Mouse (Mus musculus) midbrain, embryonic 12.5 days (tissue): ENCODE results near the gene Mllt11. TPM values are rescaled to one million over a fixed set of nuclear protein-coding genes. Genes with fewer than 3 reads are reported as not detected.
A peak's percentile ranks its signal among the peaks of the same experiment; 100 is the strongest.

Experiments
- ATAC-seq: fragments of 200-750 bp; cut with Nextera tagmentation; 2 replicates; pipeline ENCODE4 v1.8.0; 2017; ENCODE audit warnings: low read depth, moderate TSS enrichment, moderate library complexity; ENCODE audit not compliant: low FRiP score
- H3K27ac ChIP-seq: fragments of 300-500 bp; sonication (generic); replicated peaks from 2 replicates; pipeline ENCODE4 v1.5.1; 2016; ENCODE audit warnings: mild to moderate bottlenecking
- H3K27me3 ChIP-seq: fragments of 300-500 bp; sonication (generic); 2 replicates; pipeline ENCODE4 v1.6.1; 2016; ENCODE audit warnings: mild to moderate bottlenecking
- H3K36me3 ChIP-seq: fragments of 300-500 bp; sonication (generic); 2 replicates; pipeline ENCODE4 v1.6.1; 2016
- H3K4me1 ChIP-seq: fragments of 300-500 bp; sonication (generic); 2 replicates; pipeline ENCODE4 v1.6.1; 2016
- H3K4me2 ChIP-seq: fragments of 300-500 bp; sonication (generic); replicated peaks from 2 replicates; pipeline ENCODE4 v1.6.1; 2016; ENCODE audit warnings: mild to moderate bottlenecking, moderate library complexity
- H3K4me3 ChIP-seq: fragments of 300-500 bp; sonication (generic); 2 replicates; pipeline ENCODE4 v1.5.1; 2016; ENCODE audit warnings: mild to moderate bottlenecking
- H3K9ac ChIP-seq: fragments of 300-500 bp; sonication (generic); replicated peaks from 2 replicates; pipeline ENCODE4 v1.6.1; 2016; ENCODE audit warnings: mild to moderate bottlenecking, moderate library complexity
- H3K9me3 ChIP-seq: fragments of 300-500 bp; sonication (generic); 2 replicates; pipeline ENCODE4 v1.6.1; 2016; ENCODE audit warnings: mild to moderate bottlenecking
- WGBS: fragments of 180-500 bp; shearing (Covaris S2); methylation state at CpG from one replicate; pipeline ENCODE4 v1.1.7; 2016; 5-methylcytosine and 5-hydroxymethylcytosine counted together
- polyA plus RNA-seq: library from polyadenylated mRNA; unstranded; fragments of >200 nt; fragmentation: Nextera tagmentation; extraction: Ambion mirVana; gene quantifications from 2 replicates; pipeline ENCODE4 v1.2.1, GENCODE M21; 2016

Mllt11 gene
- polyA plus RNA-seq, 1 experiment from 2014 or later, result 101 TPM

DNA sequence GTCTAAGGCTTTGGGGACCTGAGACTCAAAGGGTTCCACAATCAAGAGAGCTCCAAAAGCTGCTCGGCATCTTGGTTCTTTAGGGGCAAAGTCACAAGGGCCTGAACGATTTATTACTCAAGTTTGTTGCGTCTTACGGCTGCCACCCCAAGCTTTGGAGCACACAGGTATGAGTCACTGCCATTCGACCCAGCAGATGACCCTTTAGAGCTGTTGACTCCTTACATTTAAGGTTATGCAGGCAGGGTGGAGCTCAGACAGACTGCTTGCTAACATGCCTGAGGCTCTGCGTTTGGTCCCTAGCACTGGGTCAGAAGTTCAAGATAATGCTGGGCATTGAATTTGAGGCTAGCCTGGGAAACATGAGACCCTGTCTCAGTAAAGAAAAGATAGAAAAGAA is 54.4 kb downstream of the Mllt11 start:
- no peaks in the 10 kb centered on the region for H3K9me3 ChIP-seq
- ATAC-seq, result no peak
- peaks cover 16% of the 10 kb centered on the region for H3K4me1 ChIP-seq
- WGBS, result 84% methylated on average over 6 of the region's 6 CpGs
- no peak overlapping the region for H3K9ac ChIP-seq
- H3K36me3 ChIP-seq, result peaks cover 12% of the 10 kb centered on the region
- peaks cover 18% of the 10 kb centered on the region for H3K27me3 ChIP-seq
- H3K4me3 ChIP-seq, result no peak overlapping the region
- no peak overlapping the region for H3K4me2 ChIP-seq
- no peak overlapping the region for H3K27ac ChIP-seq

DNA sequence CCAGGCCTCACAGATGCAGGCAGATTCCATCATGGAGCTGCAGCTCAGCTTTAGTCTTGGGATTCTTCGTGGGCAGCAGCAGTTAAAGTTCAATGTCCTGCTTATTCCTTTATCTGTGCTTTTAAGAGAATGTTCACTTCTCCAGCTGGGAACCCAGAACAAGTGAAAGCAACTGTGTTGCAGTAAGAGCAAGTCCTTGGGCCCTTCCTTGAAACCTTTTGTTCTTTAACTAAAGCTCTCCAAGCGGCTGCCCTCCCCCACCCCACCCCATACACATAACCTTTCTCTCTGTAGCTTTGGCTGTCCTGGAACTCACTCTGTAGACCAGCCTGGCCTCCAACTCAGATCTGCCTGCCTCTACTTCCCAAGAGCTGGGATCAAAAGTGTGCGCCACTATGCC is 55.5 kb downstream of the Mllt11 start:
- no peak for ATAC-seq
- H3K27ac ChIP-seq, result no peak overlapping the region
- no peak overlapping the region for H3K4me3 ChIP-seq
- 43% methylated on average over 3 of the region's 3 CpGs for WGBS
- H3K36me3 ChIP-seq, result peaks cover 23% of the 10 kb centered on the region
- peaks cover 20% of the 10 kb centered on the region for H3K4me1 ChIP-seq
- no peak overlapping the region for H3K9ac ChIP-seq
- no peaks in the 10 kb centered on the region for H3K9me3 ChIP-seq
- H3K27me3 ChIP-seq, result peaks cover 29% of the 10 kb centered on the region
- H3K4me2 ChIP-seq, result no peak overlapping the region

GRCm38 (mm10) chr3:95174011-95174592 is 57.9 kb downstream of the Mllt11 start:
- WGBS, result 2% methylated on average over 16 of the region's 16 CpGs
- H3K27me3 ChIP-seq, result peaks cover 53% of the 10 kb centered on the region
- no peak overlapping the region for H3K9ac ChIP-seq
- no peak overlapping the region for H3K27ac ChIP-seq
- H3K4me2 ChIP-seq, result peak overlapping the region; percentile 45
- peaks cover 47% of the 10 kb centered on the region for H3K36me3 ChIP-seq
- peak; percentile 53; the same call in 1 of the 2 replicates for ATAC-seq
- peaks cover 20% of the 10 kb centered on the region for H3K4me1 ChIP-seq
- H3K9me3 ChIP-seq, result no peaks in the 10 kb centered on the region
- peak overlapping the region; percentile 23; the same call in 1 of the 2 replicates for H3K4me3 ChIP-seq

- Histone ChIP-seq H3K27ac (no peak overlapping the region), H3K27me3 (peaks cover 60% of the 10 kb centered on the region), H3K4me3 (peak overlapping the region; percentile 23), H3K9ac (peak overlapping the region; percentile 46), H3K36me3 (peaks cover 54% of the 10 kb centered on the region), H3K4me1 (peaks cover 20% of the 10 kb centered on the region), H3K4me2 (peak overlapping the region; percentile 45), H3K9me3 (no peaks in the 10 kb centered on the region)
- 6% methylated on average over 58 of the region's 58 CpGs for WGBS
- ATAC-seq, result peak; percentile 48; the same call in 1 of the 2 replicates
Observed at GRCm38 (mm10) chr3:95173256-95173949, 58.6 kb downstream of the Mllt11 start.

DNA sequence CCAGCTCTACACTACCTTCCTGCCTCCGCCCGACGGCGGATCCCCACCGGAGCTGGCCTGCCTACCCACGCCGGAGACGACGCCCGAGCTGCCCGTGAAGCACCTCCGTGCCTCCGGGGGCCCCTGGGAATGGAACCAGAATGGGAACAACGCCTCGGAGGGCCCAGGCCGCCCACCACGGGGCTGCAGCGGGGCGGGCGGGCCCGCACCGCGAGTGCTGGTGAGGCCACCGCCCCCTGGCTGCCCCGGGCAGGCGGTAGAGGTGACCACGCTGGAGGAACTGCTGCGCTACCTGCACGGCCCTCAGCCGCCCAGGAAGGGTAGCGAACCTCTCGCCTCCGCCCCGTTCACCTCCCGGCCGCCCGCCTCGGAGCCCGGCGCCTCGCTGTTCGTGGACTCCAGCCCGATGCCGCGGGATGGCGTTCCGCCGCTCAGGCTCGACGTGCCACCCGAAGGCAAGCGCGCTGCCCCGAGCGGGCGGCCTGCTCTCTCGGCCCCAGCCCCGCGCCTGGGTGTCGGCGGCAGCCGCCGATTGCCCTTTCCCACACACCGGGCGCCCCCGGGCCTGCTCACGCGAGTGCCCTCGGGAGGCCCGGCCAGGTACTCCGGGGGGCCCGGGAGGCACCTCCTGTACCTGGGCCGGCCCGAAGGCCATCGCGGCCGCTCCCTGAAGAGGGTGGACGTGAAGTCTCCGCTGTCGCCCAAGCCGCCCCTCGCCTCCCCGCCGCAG is 59.3 kb downstream of the Mllt11 start:
- no peaks in the 10 kb centered on the region for H3K9me3 ChIP-seq
- H3K27ac ChIP-seq, result no peak overlapping the region
- H3K9ac ChIP-seq, result peak overlapping the region; percentile 46; the same call in 1 of the 2 replicates
- peak overlapping the region; percentile 45 for H3K4me2 ChIP-seq
- H3K4me1 ChIP-seq, result peaks cover 20% of the 10 kb centered on the region
- peak overlapping the region; percentile 23 for H3K4me3 ChIP-seq
- ATAC-seq, result peak; percentile 39; the same call in 1 of the 2 replicates
- peaks cover 62% of the 10 kb centered on the region for H3K27me3 ChIP-seq
- peaks cover 61% of the 10 kb centered on the region for H3K36me3 ChIP-seq
- 13% methylated on average over 75 of the region's 84 CpGs for WGBS

DNA sequence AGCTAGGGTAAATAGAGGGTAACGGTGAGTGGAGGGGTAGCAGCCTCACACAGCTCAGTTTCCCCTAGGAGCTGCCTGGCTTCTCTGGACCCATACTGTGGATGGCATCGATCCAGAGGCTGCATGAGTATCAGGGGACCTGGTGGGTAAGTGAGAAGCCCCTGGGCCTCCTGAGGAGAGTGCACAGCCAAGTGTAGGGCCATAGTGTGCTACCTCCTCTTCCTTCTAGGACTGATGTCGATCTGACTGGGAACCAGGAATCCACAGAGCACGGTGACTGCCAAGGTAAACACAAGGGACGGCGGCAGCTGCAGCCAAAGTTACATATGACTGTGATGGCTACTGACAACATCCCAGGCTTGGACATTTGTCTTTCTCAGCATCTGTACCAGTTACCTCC is 60.9 kb downstream of the Mllt11 start:
- WGBS, result 81% methylated on average over 6 of the region's 6 CpGs
- Histone ChIP-seq H3K4me1 (peaks cover 20% of the 10 kb centered on the region), H3K9ac (no peak overlapping the region), H3K36me3 (peaks cover 77% of the 10 kb centered on the region), H3K4me3 (no peak overlapping the region), H3K9me3 (no peaks in the 10 kb centered on the region), H3K27ac (no peak overlapping the region), H3K4me2 (no peak overlapping the region), H3K27me3 (peaks cover 62% of the 10 kb centered on the region)
- no peak for ATAC-seq

DNA sequence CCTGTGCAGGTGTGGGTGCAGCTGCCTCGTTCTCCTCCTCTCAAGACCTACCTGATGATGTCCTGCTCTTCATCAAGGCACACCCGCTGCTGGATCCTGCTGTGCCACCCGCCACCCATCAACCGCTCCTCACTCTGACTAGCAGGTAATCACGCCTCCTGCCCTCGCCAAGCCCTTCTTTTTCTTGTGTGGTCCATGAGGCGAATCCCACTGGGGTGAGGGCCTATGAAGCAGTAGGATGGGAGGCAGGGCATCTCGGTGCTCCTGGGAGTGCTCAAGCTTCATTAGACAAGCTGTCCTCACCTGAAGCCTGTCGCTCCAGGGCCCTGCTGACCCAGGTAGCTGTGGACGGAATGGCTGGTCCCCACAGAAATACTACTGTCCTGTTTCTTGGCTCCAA is 62.0 kb downstream of the Mllt11 start:
- peaks cover 20% of the 10 kb centered on the region for H3K4me1 ChIP-seq
- no peak overlapping the region for H3K9ac ChIP-seq
- no peak overlapping the region for H3K27ac ChIP-seq
- H3K27me3 ChIP-seq, result peaks cover 62% of the 10 kb centered on the region
- H3K36me3 ChIP-seq, result peaks cover 88% of the 10 kb centered on the region
- ATAC-seq, result no peak
- H3K4me3 ChIP-seq, result no peak overlapping the region
- 89% methylated on average over 10 of the region's 10 CpGs for WGBS
- no peaks in the 10 kb centered on the region for H3K9me3 ChIP-seq
- H3K4me2 ChIP-seq, result no peak overlapping the region

Other genes with a start within 250 kb of the Mllt11 start
- 40.2 and 41.3 TPM in 2 replicates for gene Zfp687, start 216.7 kb downstream of the Mllt11 start, polyA plus RNA-seq
- 277 and 293 TPM in 2 replicates for gene Psmd4, start 189.6 kb downstream of the Mllt11 start, polyA plus RNA-seq
- gene Pip5k1a, start 125.2 kb downstream of the Mllt11 start, polyA plus RNA-seq, result 18.3 and 20.5 TPM in 2 replicates
- 250 and 251 TPM in 2 replicates for gene Vps72, start 121.1 kb downstream of the Mllt11 start, polyA plus RNA-seq
- gene Tmod4, start 107.7 kb downstream of the Mllt11 start, polyA plus RNA-seq, result 0.84 and 0.89 TPM in 2 replicates
- 86.7 and 94.8 TPM in 2 replicates for gene Scnm1, start 98.2 kb downstream of the Mllt11 start, polyA plus RNA-seq
- gene Lysmd1, start 98.1 kb downstream of the Mllt11 start, polyA plus RNA-seq, result 22.5 and 24.4 TPM in 2 replicates
- 2.5 and 3.3 TPM in 2 replicates for gene Tnfaip8l2, start 89.8 kb downstream of the Mllt11 start, polyA plus RNA-seq
- 45.1 and 56.8 TPM in 2 replicates for gene Sema6c, start 71.7 kb downstream of the Mllt11 start, polyA plus RNA-seq
- 11.0 and 11.6 TPM in 2 replicates for gene Gabpb2, start 14.3 kb downstream of the Mllt11 start, polyA plus RNA-seq
- 91.0 and 93.9 TPM in 2 replicates for gene Cdc42se1, start 3.4 kb downstream of the Mllt11 start, polyA plus RNA-seq
- 0.26 TPM in 1 of 2 replicates, not detected in the other for gene Gm128, start 9.4 kb upstream of the Mllt11 start, polyA plus RNA-seq
- gene Bnipl, start 19.0 kb upstream of the Mllt11 start, polyA plus RNA-seq, result 0.33 and 0.38 TPM in 2 replicates
- gene Mindy1, start 49.2 kb upstream of the Mllt11 start, polyA plus RNA-seq, result 46.6 and 47.6 TPM in 2 replicates
- 33.1 and 35.7 TPM in 2 replicates for gene Prune1, start 49.9 kb upstream of the Mllt11 start, polyA plus RNA-seq
- 1.0 and 1.1 TPM in 2 replicates for gene Anxa9, start 75.0 kb upstream of the Mllt11 start, polyA plus RNA-seq
- gene Cers2, start 82.6 kb upstream of the Mllt11 start, polyA plus RNA-seq, result 101 and 109 TPM in 2 replicates
- 60.2 and 62.3 TPM in 2 replicates for gene Setdb1, start 125.0 kb upstream of the Mllt11 start, polyA plus RNA-seq
- not detected in 2 replicates for gene 4930558C23Rik, start 170.7 kb upstream of the Mllt11 start, polyA plus RNA-seq
- 32.9 and 33.2 TPM in 2 replicates for gene Arnt, start 202.2 kb upstream of the Mllt11 start, polyA plus RNA-seq